Mouse (Mus musculus): ENCODE measurements around the gene Mtr.

GRCm38 (mm10) chr13:12261505-12261904 is 3.6 kb upstream of the Mtr start:
- TF ChIP-seq CTCF (IDR thresholded peaks at IDR 0.05; ENCODE audit: low read depth) (peak; percentile 65), EP300 (IDR thresholded peaks at IDR 0.05; ENCODE audit: low read depth) (no peak)
